Mouse (Mus musculus) cerebellum, adult 11-12 months (tissue): ENCODE data around the gene Usp18.

ENCODE experiments used
- DNase-seq: peaks from one replicate; pipeline ENCODE4 v3.0.0; 2022

Gene Usp18

GRCm38 (mm10) chr6:121226043-121226442, 19.7 kb upstream of the Usp18 start:
- no peak for DNase-seq

GRCm38 (mm10) chr6:121226744-121227143, 19.0 kb upstream of the Usp18 start:
- no peak for DNase-seq

- DNase-seq = no peak
Observed at GRCm38 (mm10) chr6:121228421-121228820, 17.3 kb upstream of the Usp18 start.

GRCm38 (mm10) chr6:121232652-121233051, 13.1 kb upstream of the Usp18 start:
- no peak for DNase-seq

- DNase-seq = no peak
Observed at GRCm38 (mm10) chr6:121236386-121236785, 9.3 kb upstream of the Usp18 start.

GRCm38 (mm10) chr6:121238209-121238608, 7.5 kb upstream of the Usp18 start:
- no peak for DNase-seq

GRCm38 (mm10) chr6:121241780-121242179, 3.9 kb upstream of the Usp18 start:
- DNase-seq = no peak

GRCm38 (mm10) chr6:121243161-121243560, 2.5 kb upstream of the Usp18 start:
- no peak for DNase-seq

GRCm38 (mm10) chr6:121246037-121246361, 293 bp downstream of the Usp18 start:
- DNase-seq = no peak

GRCm38 (mm10) chr6:121250406-121250805, 4.7 kb downstream of the Usp18 start:
- DNase-seq = no peak

- DNase-seq = no peak
Observed at GRCm38 (mm10) chr6:121251256-121251655, 5.5 kb downstream of the Usp18 start.

- DNase-seq = peak; percentile 22
Observed at GRCm38 (mm10) chr6:121260548-121260947, 14.8 kb downstream of the Usp18 start.

- no peak for DNase-seq
Observed at GRCm38 (mm10) chr6:121261233-121261632, 15.5 kb downstream of the Usp18 start.

- DNase-seq = no peak
Observed at GRCm38 (mm10) chr6:121262004-121262403, 16.3 kb downstream of the Usp18 start.

- DNase-seq = no peak
Observed at GRCm38 (mm10) chr6:121262496-121262895, 16.8 kb downstream of the Usp18 start.

- no peak for DNase-seq
Observed at GRCm38 (mm10) chr6:121270156-121270555, 24.4 kb downstream of the Usp18 start.

- DNase-seq = no peak
Observed at GRCm38 (mm10) chr6:121271707-121272074, 26.0 kb downstream of the Usp18 start.

- peak; percentile 27 for DNase-seq
Observed at GRCm38 (mm10) chr6:121272075-121272800, 26.5 kb downstream of the Usp18 start.

GRCm38 (mm10) chr6:121274356-121274755, 28.6 kb downstream of the Usp18 start:
- no peak for DNase-seq

GRCm38 (mm10) chr6:121284132-121284531, 38.4 kb downstream of the Usp18 start:
- DNase-seq = no peak

- DNase-seq = no peak
Observed at GRCm38 (mm10) chr6:121299317-121299716, 53.6 kb downstream of the Usp18 start.

GRCm38 (mm10) chr6:121299954-121300353, 54.2 kb downstream of the Usp18 start, which contains the start of gene Slc6a13:
Gene Slc6a13, plus strand, starts transcription at chr6:121300227.
- no peak for DNase-seq

- DNase-seq = no peak
Observed at GRCm38 (mm10) chr6:121300504-121300903, 54.8 kb downstream of the Usp18 start.

GRCm38 (mm10) chr6:121303466-121304220, 57.9 kb downstream of the Usp18 start:
- DNase-seq = no peak

- DNase-seq = no peak
Observed at GRCm38 (mm10) chr6:121304630-121305029, 58.9 kb downstream of the Usp18 start.
